15 mouse cellular contexts compared by ENCODE assay signal in the genomic region with DNA sequence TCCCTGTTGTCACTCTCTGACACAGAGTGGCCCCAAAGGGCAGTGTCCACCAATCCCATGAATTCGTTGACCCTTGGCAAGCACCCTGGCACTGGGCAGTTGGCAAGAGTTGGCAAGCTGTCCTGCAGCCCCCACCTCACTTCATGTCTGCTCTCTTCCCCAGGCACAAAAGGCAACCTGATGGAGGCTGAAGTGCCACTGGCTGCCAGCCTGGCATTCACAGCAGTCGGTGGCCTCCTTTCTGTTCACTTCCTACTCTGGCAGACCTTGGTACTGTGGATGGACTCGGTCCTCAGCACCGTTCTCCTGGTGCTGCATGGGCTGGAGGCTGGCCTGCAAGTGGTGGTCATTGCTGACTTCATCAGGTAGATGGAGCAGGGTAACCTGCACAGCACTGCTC. TPM values are rescaled to one million over a fixed set of nuclear protein-coding genes. Genes with fewer than 3 reads are reported as not detected.
DNase-seq lines count a peak whose midpoint lies in the region; ATAC-seq and TF ChIP-seq lines count a peak whose summit lies in the region.
"Had no signal": no experiment of that assay in that cellular context is flagged by ENCODE, and none has a peak within 500 bp of the region (broad histone marks: within the 10 kb centered on the region; RNA-seq: fewer than 3 reads in every experiment).

No protein-coding gene starts in this region.

- TF ChIP-seq EP300 in heart, adult 2 months (IDR thresholded peaks at IDR 0.05; ENCODE audit: insufficient read depth, low read depth, low read length): no peak
- TF ChIP-seq EP300 in stomach, postnatal 0 days (optimal IDR thresholded peaks at IDR 0.05): no peak

- no peak overlapping the region for H3K9ac ChIP-seq in heart, adult 2 months (ENCODE audit: low read depth, low read length)
- H3K9ac ChIP-seq in liver, embryonic 11.5 days (ENCODE audit: low read depth, low read length): 0 out of 2 replicates have a peak overlapping the region, but pooled peaks have one; percentile 6
- H3K9ac ChIP-seq in stomach, postnatal 0 days (ENCODE audit: low read length): no peak overlapping the region
- H3K9ac ChIP-seq: embryonic facial prominence, embryonic 15.5 days had no signal

- intact Hi-C loops in heart, adult 2 months (cut with DNase I): no loop called here

- ATAC-seq in liver, embryonic 11.5 days (replicated peaks; ENCODE audit: low FRiP score): no peak
- ATAC-seq in stomach, postnatal 0 days (ENCODE audit: low FRiP score, low TSS enrichment): no peak
- ATAC-seq: activated CD4-positive, CD25-positive, alpha-beta regulatory T cell, adult 4 months had no signal

- H3K36me3 ChIP-seq in heart, adult 2 months (ENCODE audit: control insufficient read depth, insufficient read depth, low read length): no peaks in the 10 kb centered on the region
- no peaks in the 10 kb centered on the region; the same call in 1 of the 2 replicates for H3K36me3 ChIP-seq in liver, embryonic 11.5 days (ENCODE audit: control insufficient read depth, insufficient read depth, low read length)
- H3K36me3 ChIP-seq in stomach, postnatal 0 days (ENCODE audit: control insufficient read depth, insufficient read depth, low read length): 0 out of 2 replicates have a peak, but pooled peaks cover 3% of the 10 kb centered on the region

- H3K27me3 ChIP-seq in heart, adult 2 months (ENCODE audit: control insufficient read depth, insufficient read depth, low read length): no peaks in the 10 kb centered on the region
- H3K27me3 ChIP-seq in liver, embryonic 11.5 days (replicated peaks; ENCODE audit: control insufficient read depth, insufficient read depth, low read length): 0 out of 2 replicates have a peak, but pooled peaks cover 3% of the 10 kb centered on the region
- H3K27me3 ChIP-seq in stomach, postnatal 0 days (ENCODE audit: control insufficient read depth, insufficient read depth, low read length): no peaks in the 10 kb centered on the region
- H3K27me3 ChIP-seq: embryonic facial prominence, embryonic 15.5 days had no signal

- WGBS in heart, adult 2 months: 86% methylated on average over 4 of the region's 4 CpGs
- WGBS in liver, embryonic 11.5 days: 88% methylated on average over 4 of the region's 4 CpGs
- 83% methylated on average over 4 of the region's 4 CpGs for WGBS in stomach, postnatal 0 days

- H3K27ac ChIP-seq in heart, adult 2 months: no peak overlapping the region
- no peak overlapping the region for H3K27ac ChIP-seq in liver, embryonic 11.5 days (ENCODE audit: low read depth, low read length)
- H3K27ac ChIP-seq in stomach, postnatal 0 days (replicated peaks): peak overlapping the region; percentile 45; the same call in 1 of the 2 replicates
- H3K27ac ChIP-seq: embryonic facial prominence, embryonic 15.5 days had no signal

- H3K79me2 ChIP-seq in heart, adult 2 months (replicated peaks; ENCODE audit: control insufficient read depth, insufficient read depth, low read length): no peaks in the 10 kb centered on the region

- peaks cover 5% of the 10 kb centered on the region for H3K4me1 ChIP-seq in heart, adult 2 months (ENCODE audit: control insufficient read depth, insufficient read depth, low read length)
- peaks cover 14% of the 10 kb centered on the region for H3K4me1 ChIP-seq in liver, embryonic 11.5 days (replicated peaks; ENCODE audit: control insufficient read depth, insufficient read depth, low read length)
- no peaks in the 10 kb centered on the region for H3K4me1 ChIP-seq in stomach, postnatal 0 days (replicated peaks; ENCODE audit: control insufficient read depth, insufficient read depth)

- no peaks in the 10 kb centered on the region for H3K9me3 ChIP-seq in liver, embryonic 11.5 days (ENCODE audit: control insufficient read depth, low read length)
- no peaks in the 10 kb centered on the region for H3K9me3 ChIP-seq in stomach, postnatal 0 days (ENCODE audit: control insufficient read depth, low read length)
- H3K9me3 ChIP-seq: embryonic facial prominence, embryonic 15.5 days had no signal

- no peak for TF ChIP-seq POLR2A in heart, adult 2 months (IDR thresholded peaks at IDR 0.05; ENCODE audit: insufficient read depth, low read depth, low read length)

- peak; percentile 87 for DNase-seq in heart, adult 11 months
- DNase-seq in heart, adult 2 months: no peak
- DNase-seq in liver, embryonic 11.5 days (ENCODE audit: low spot score): no peak
- no peak for DNase-seq in liver
- peak; percentile 80 for DNase-seq in cerebellum, adult 9-10 months
- DNase-seq in stomach, postnatal 0 days (ENCODE audit: low spot score): no peak
- no peak for DNase-seq in lung, postnatal 10 days
- DNase-seq: adrenal gland, postnatal 14 days; B cell, adult 2 months; kidney, adult 9 months had no signal

- no peak overlapping the region for H3K4me2 ChIP-seq in liver, embryonic 11.5 days
- H3K4me2 ChIP-seq in stomach, postnatal 0 days (replicated peaks; ENCODE audit: low read depth): no peak overlapping the region
- H3K4me2 ChIP-seq: embryonic facial prominence, embryonic 15.5 days had no signal

- TF ChIP-seq CTCF in heart, adult 2 months (IDR thresholded peaks at IDR 0.05): no peak
- no peak for TF ChIP-seq CTCF in stomach, postnatal 0 days (IDR thresholded peaks at IDR 0.05; ENCODE audit: low read depth)

- H3K4me3 ChIP-seq in heart, adult 2 months: no peak overlapping the region
- no peak overlapping the region for H3K4me3 ChIP-seq in liver, embryonic 11.5 days (ENCODE audit: low read depth, low read length)
- H3K4me3 ChIP-seq in stomach, postnatal 0 days (ENCODE audit: low read depth, low read length): no peak overlapping the region
- H3K4me3 ChIP-seq: embryonic facial prominence, embryonic 15.5 days had no signal

RNA-seq across cellular contexts. Expression of a gene that starts 3.0 kb away (rescaled TPM):
- 1 to 10 TPM; 3.8 to 4.3 TPM for total RNA-seq in heart, adult 2 months (2021)
- polyA plus RNA-seq in heart, adult 2 months (2012; rRNA removed): 5.8 and 8.9 TPM in 2 replicates
- 5.4 and 7.7 TPM in 2 replicates for polyA plus RNA-seq in liver, embryonic 11.5 days (2014; fragmentation: Nextera tagmentation; extraction: Ambion mirVana)
- polyA plus RNA-seq in stomach, postnatal 0 days (2015; fragmentation: Nextera tagmentation; extraction: Ambion mirVana): 86.1 and 96.5 TPM in 2 replicates
- polyA plus RNA-seq: activated CD4-positive, CD25-positive, alpha-beta regulatory T cell, adult 4 months had no signal

RNA-seq across cellular contexts. Expression of a gene that starts 8.1 kb away (rescaled TPM):
- 10 to 100 TPM; 13.5 to 14.9 TPM for total RNA-seq in heart, adult 2 months (2021)
- 28.9 and 34.5 TPM in 2 replicates for polyA plus RNA-seq in heart, adult 2 months (2012; rRNA removed)
- 22.2 and 27.4 TPM in 2 replicates for polyA plus RNA-seq in liver, embryonic 11.5 days (2014; fragmentation: Nextera tagmentation; extraction: Ambion mirVana)
- 18.6 and 19.7 TPM in 2 replicates for polyA plus RNA-seq in stomach, postnatal 0 days (2015; fragmentation: Nextera tagmentation; extraction: Ambion mirVana)

RNA-seq across cellular contexts. Expression of a gene that starts 8.2 kb away (rescaled TPM):
- total RNA-seq in heart, adult 2 months (2021): 10 to 100 TPM; 10.8 to 13.5 TPM
- polyA plus RNA-seq in heart, adult 2 months (2012; rRNA removed): 9.7 and 9.8 TPM in 2 replicates
- 48.6 and 54.0 TPM in 2 replicates for polyA plus RNA-seq in liver, embryonic 11.5 days (2014; fragmentation: Nextera tagmentation; extraction: Ambion mirVana)
- polyA plus RNA-seq in stomach, postnatal 0 days (2015; fragmentation: Nextera tagmentation; extraction: Ambion mirVana): 37.6 and 40.1 TPM in 2 replicates

RNA-seq across cellular contexts. Expression of a gene that starts 43.9 kb away (rescaled TPM):
- total RNA-seq in heart, adult 2 months (2021): not detected
- 0.04 TPM in 1 of 2 replicates, not detected in the other for polyA plus RNA-seq in heart, adult 2 months (2012; rRNA removed)
- 0.16 and 0.17 TPM in 2 replicates for polyA plus RNA-seq in liver, embryonic 11.5 days (2014; fragmentation: Nextera tagmentation; extraction: Ambion mirVana)
- polyA plus RNA-seq in stomach, postnatal 0 days (2015; fragmentation: Nextera tagmentation; extraction: Ambion mirVana): 0.06 and 0.16 TPM in 2 replicates
- total RNA-seq: hematopoietic stem cell, adult 5-6 weeks had no signal
- polyA plus RNA-seq: activated CD4-positive, CD25-positive, alpha-beta regulatory T cell, adult 4 months; heart, embryonic 14.5 days; liver, embryonic 16.5 days had no signal

RNA-seq across cellular contexts. Expression of a gene that starts 56.3 kb away (rescaled TPM):
- total RNA-seq in heart, adult 2 months (2021): 100 to 1,000 TPM; 110 to 116 TPM
- 132 and 135 TPM in 2 replicates for polyA plus RNA-seq in heart, adult 2 months (2012; rRNA removed)
- 442 and 472 TPM in 2 replicates for polyA plus RNA-seq in liver, embryonic 11.5 days (2014; fragmentation: Nextera tagmentation; extraction: Ambion mirVana)
- polyA plus RNA-seq in stomach, postnatal 0 days (2015; fragmentation: Nextera tagmentation; extraction: Ambion mirVana): 459 and 468 TPM in 2 replicates

Comparison
In these comparisons a context has a peak if more than half of its experiments do, and no peak if none do; other contexts are left out.
1. DNase-seq: peak in heart, adult 11 months (single experiment) and cerebellum, adult 9-10 months (single experiment); none in heart, adult 2 months (0 of 2), liver, embryonic 11.5 days (single experiment), liver (single experiment), stomach, postnatal 0 days (single experiment) and lung, postnatal 10 days (single experiment).